Mouse (Mus musculus): ENCODE measurements around the gene Ubqln2. TPM values are rescaled to one million over a fixed set of nuclear protein-coding genes. Genes with fewer than 3 reads are reported as not detected.

Ubqln2 gene
- polyA plus RNA-seq, 1 experiment from 2014 or later = 34.5 TPM

Other genes with a start within 250 kb of the Ubqln2 start
- gene Cypt3, start 60.4 kb downstream of the Ubqln2 start, polyA plus RNA-seq (2016; fragmentation: Nextera tagmentation; extraction: Ambion mirVana) = not detected in 2 replicates
- 6.2 and 6.9 TPM in 2 replicates for gene Kctd12b, start 198.2 kb downstream of the Ubqln2 start, polyA plus RNA-seq (2016; fragmentation: Nextera tagmentation; extraction: Ambion mirVana)
- 75.3 and 82.8 TPM in 2 replicates for gene Nbdy, start 225.4 kb downstream of the Ubqln2 start, polyA plus RNA-seq (2016; fragmentation: Nextera tagmentation; extraction: Ambion mirVana)